Mouse (Mus musculus): ENCODE measurements around the gene Igfn1.

DNA sequence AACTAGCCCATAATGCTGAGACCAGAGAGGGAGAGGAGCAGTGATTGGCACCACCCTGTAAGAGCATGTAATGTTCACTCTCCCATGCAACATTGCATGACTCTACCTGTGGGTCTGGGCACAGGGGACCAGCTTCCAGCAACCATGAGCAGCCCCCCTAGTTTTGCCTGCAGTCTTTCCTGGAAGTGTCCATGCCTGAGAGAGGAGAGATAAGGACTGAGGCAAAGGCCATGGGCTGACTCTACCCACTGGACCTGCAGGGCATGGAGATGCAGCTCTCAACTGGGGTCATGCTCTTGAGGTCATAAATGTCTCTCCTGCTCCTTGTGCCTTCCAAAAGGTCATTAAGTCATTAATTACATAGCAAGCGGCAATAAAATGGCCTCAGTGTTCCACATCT is 70.1 kb downstream of the Igfn1 start:
- TF ChIP-seq USF1 (IDR thresholded peaks at IDR 0.05; ENCODE audit: low read depth, low read length) = no peak
- no peak for TF ChIP-seq RCOR1 (conservative IDR thresholded peaks at IDR 0.05; ENCODE audit: low read depth, low read length)
- no peak for TF ChIP-seq CTCF (conservative IDR thresholded peaks at IDR 0.05 in 1 of 2, IDR thresholded peaks at IDR 0.05 in 1 of 2; ENCODE audit: low read depth in 2 of 2, low read length in 2 of 2)
- TF ChIP-seq ETS1 (conservative IDR thresholded peaks at IDR 0.05; ENCODE audit: low read depth, low read length) = no peak
- no peak for TF ChIP-seq TBP (conservative IDR thresholded peaks at IDR 0.05; ENCODE audit: low read depth, low read length)
- no peak for TF ChIP-seq EP300 (IDR thresholded peaks at IDR 0.05; ENCODE audit: low read length)
- TF ChIP-seq MAZ (IDR thresholded peaks at IDR 0.05; ENCODE audit: low read depth, low read length) = no peak

Measured in CH12.LX (cell line).